Mouse (Mus musculus) E14TG2a.4 (cell line): ENCODE results near the gene Slc24a2.

Experiments used
- CTCF ChIP-seq: conservative IDR thresholded peaks from 2 replicates; pipeline ENCODE4 v1.5.1; 2014; ENCODE audit warnings: low read length
- NANOG ChIP-seq: IDR thresholded peaks from 2 replicates; pipeline ENCODE4 v1.6.1; 2014; ENCODE audit warnings: borderline replicate concordance, low read length, mixed read lengths
- POU5F1 ChIP-seq: IDR thresholded peaks from 2 replicates; pipeline ENCODE4 v1.6.1; 2014; ENCODE audit warnings: low read length, borderline replicate concordance

DNA sequence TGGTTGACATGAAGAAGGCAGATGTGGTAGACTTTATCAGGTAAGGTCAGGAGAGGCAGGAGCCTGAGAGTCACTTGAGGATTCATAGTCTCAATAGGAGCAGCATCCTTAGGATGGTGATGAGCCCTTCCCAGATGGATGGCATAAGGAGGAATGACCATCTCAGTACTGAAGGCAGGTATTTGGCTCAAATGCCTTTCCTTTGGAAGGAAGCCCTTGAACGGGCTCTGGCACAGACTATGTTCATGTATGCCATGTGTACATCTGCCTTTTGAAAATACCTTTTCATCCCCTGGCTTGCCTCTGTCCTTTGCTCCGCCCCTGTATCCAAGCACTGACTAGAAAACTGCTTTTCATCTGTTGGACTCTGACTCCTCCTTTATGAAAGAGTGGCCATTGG is 168.6 kb downstream of the Slc24a2 start:
- TF ChIP-seq CTCF (no peak), POU5F1 (no peak), NANOG (no peak)
